Mouse (Mus musculus): ENCODE data around the gene Tgm6. TPM values are rescaled to one million over a fixed set of nuclear protein-coding genes. Genes with fewer than 3 reads are reported as not detected.

The Tgm6 gene
- polyA plus RNA-seq (2014; fragmentation: Nextera tagmentation; extraction: Ambion mirVana): 0.30 and 0.57 TPM in 2 replicates

DNA sequence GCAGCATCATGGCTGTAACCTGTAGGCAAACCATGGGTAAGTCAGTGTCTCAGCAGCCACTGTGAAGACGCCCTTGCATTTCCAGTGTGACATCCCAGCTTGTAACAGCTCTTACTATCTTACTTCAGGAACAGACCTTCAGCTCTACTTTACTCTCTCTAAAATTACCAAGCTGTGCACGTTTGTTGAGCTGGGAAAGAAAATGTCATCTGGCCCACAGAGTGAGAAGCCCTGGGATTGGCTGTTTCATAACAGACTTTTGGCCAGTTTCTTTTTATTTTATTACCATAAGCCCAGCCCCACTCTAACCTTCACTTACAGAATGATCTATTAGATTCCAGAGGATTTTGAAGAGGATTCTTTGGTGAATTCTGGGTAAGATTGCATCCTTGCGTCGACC lies at the start of gene Tgm6:
Gene Tgm6 (plus strand): TSS at position 301 of the 400 bp plus-strand sequence.
- Histone ChIP-seq H3K9ac (replicated peaks; ENCODE audit: low read length) (no peak within 1 kb of the TSS), H3K27ac (replicated peaks; ENCODE audit: low read depth, low read length) (no peak within 1 kb of the TSS), H3K36me3 (ENCODE audit: control insufficient read depth, insufficient read depth, low read length) (no peaks in the 10 kb centered on the region), H3K9me3 (ENCODE audit: control insufficient read depth, low read length) (no peaks in the 10 kb centered on the region), H3K27me3 (ENCODE audit: control insufficient read depth, insufficient read depth, low read length) (no peaks in the 10 kb centered on the region), H3K4me2 (ENCODE audit: low read length) (no peak within 1 kb of the TSS), H3K4me1 (ENCODE audit: control insufficient read depth, insufficient read depth, low read length) (no peaks in the 10 kb centered on the region), H3K4me3 (replicated peaks; ENCODE audit: low read depth, low read length) (no peak within 1 kb of the TSS)
- no peak for ATAC-seq (ENCODE audit: low FRiP score, low TSS enrichment)
- DNase-seq: no peak
- WGBS: 76% methylated on average over 4 of the region's 4 CpGs

DNA sequence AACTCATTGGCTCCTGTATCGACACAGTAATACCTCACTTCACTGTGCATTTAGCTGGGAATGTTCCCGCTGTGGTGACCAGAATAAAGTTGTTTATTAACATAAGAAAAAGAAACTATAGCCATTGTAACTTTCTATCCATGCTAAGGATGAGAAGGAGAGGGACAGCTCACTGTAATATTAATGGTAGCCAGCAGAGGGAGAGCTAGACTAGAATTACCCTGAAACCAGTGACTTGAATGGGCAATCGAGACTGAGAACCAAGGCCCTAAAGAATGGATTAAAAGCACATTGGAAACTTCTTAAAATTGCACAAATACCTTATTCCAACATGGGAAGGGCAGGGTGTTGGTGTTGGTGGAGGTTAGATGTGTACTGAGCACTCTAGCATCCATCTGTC lies 44.0 kb upstream of the Tgm6 start:
- WGBS: 25% methylated on average over 3 of the region's 3 CpGs

DNA sequence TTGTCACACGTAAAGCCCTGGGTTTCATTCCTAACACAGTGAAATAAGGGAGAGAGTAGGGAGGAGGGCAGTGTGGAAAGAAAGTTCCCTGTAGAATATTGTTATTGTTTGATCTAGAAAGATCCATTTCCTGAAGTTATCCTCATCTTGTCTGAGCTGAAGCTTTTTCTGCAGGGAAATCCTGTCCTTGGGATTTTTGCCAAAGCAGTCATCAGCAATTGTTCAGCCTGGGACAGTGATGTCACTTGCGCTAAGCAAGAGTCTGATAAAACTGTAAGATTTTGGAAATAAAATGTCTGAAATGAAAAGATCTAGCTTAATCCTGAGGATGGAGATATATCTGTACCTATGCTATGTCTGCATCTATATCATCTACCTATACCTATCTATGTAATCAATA lies 41.8 kb upstream of the Tgm6 start:
- Histone ChIP-seq H3K36me3 (ENCODE audit: control insufficient read depth, insufficient read depth, low read length) (no peaks in the 10 kb centered on the region), H3K27ac (replicated peaks; ENCODE audit: low read depth, low read length) (no peak overlapping the region), H3K4me2 (ENCODE audit: low read length) (no peak overlapping the region), H3K9me3 (ENCODE audit: control insufficient read depth, low read length) (no peaks in the 10 kb centered on the region), H3K27me3 (ENCODE audit: control insufficient read depth, insufficient read depth, low read length) (no peaks in the 10 kb centered on the region), H3K4me1 (ENCODE audit: control insufficient read depth, insufficient read depth, low read length) (no peaks in the 10 kb centered on the region), H3K4me3 (replicated peaks; ENCODE audit: low read depth, low read length) (no peak overlapping the region), H3K9ac (replicated peaks; ENCODE audit: low read length) (no peak overlapping the region)
- no peak for ATAC-seq (ENCODE audit: low FRiP score, low TSS enrichment)
- no peak for DNase-seq
- 92% methylated on average over 2 of the region's 2 CpGs for WGBS

More for the DNA sequence above, 44.0 kb upstream of the Tgm6 start:
- Histone ChIP-seq H3K4me2 (ENCODE audit: low read length) (no peak overlapping the region), H3K27me3 (ENCODE audit: control insufficient read depth, insufficient read depth, low read length) (no peaks in the 10 kb centered on the region), H3K4me1 (ENCODE audit: control insufficient read depth, insufficient read depth, low read length) (no peaks in the 10 kb centered on the region), H3K4me3 (replicated peaks; ENCODE audit: low read depth, low read length) (no peak overlapping the region), H3K9me3 (ENCODE audit: control insufficient read depth, low read length) (no peaks in the 10 kb centered on the region), H3K9ac (replicated peaks; ENCODE audit: low read length) (no peak overlapping the region), H3K27ac (replicated peaks; ENCODE audit: low read depth, low read length) (no peak overlapping the region), H3K36me3 (ENCODE audit: control insufficient read depth, insufficient read depth, low read length) (no peaks in the 10 kb centered on the region)
- peak; percentile 80 for DNase-seq
- no peak for ATAC-seq (ENCODE audit: low FRiP score, low TSS enrichment)

DNA sequence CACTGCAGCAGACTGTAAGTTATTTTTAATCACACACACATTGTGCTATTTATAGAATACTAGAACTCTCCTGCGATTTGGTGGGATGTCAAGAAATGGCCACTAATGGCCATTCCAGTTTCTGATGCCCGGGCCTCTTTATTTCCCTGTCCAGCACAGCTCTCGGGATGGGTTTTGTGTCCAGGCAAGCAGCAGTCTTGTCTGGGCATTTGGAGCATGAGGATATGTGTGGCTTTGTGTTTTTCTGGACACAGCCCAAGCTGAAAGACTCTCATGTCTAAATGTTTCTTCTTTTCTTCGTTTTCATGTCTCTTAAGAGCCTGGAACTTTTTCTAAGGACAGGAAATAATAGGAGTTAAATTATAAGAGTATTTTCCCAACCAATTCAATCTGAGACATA lies 588 bp downstream of the Tgm6 start:
- DNase-seq (peak; percentile 17), ATAC-seq (ENCODE audit: low FRiP score, low TSS enrichment) (no peak)
- H3K36me3 ChIP-seq (ENCODE audit: control insufficient read depth, insufficient read depth, low read length): no peaks in the 10 kb centered on the region
- H3K4me2 ChIP-seq (ENCODE audit: low read length): no peak overlapping the region
- no peaks in the 10 kb centered on the region for H3K27me3 ChIP-seq (ENCODE audit: control insufficient read depth, insufficient read depth, low read length)
- no peak overlapping the region for H3K27ac ChIP-seq (replicated peaks; ENCODE audit: low read depth, low read length)
- H3K4me3 ChIP-seq (replicated peaks; ENCODE audit: low read depth, low read length): no peak overlapping the region
- H3K9ac ChIP-seq (replicated peaks; ENCODE audit: low read length): no peak overlapping the region
- 69% methylated on average over 4 of the region's 4 CpGs for WGBS
- H3K9me3 ChIP-seq (ENCODE audit: control insufficient read depth, low read length): no peaks in the 10 kb centered on the region
- no peaks in the 10 kb centered on the region for H3K4me1 ChIP-seq (ENCODE audit: control insufficient read depth, insufficient read depth, low read length)

DNA sequence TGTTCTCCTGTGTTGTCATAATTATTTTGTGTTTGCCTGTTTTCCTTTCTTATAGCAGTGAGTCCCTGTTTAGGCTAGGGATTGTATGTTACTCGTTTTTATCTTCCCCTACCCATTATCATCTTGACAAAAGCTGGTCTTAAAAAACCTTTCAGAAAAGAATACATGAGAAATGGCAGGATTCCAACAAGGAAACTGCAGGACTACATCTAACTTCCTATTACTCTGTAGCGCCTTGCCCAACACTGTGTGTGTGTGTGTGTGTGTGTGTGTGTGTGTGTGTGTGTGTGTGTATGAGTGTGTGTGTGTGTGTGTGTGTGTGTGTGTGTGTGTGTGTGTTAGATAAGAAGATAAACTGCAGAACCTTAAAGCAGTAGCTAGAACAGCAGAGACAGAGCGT lies 1.2 kb downstream of the Tgm6 start:
- no peaks in the 10 kb centered on the region for H3K36me3 ChIP-seq (ENCODE audit: control insufficient read depth, insufficient read depth, low read length)
- ATAC-seq (ENCODE audit: low FRiP score, low TSS enrichment): no peak
- no peaks in the 10 kb centered on the region for H3K9me3 ChIP-seq (ENCODE audit: control insufficient read depth, low read length)
- H3K4me2 ChIP-seq (ENCODE audit: low read length): no peak overlapping the region
- no peaks in the 10 kb centered on the region for H3K27me3 ChIP-seq (ENCODE audit: control insufficient read depth, insufficient read depth, low read length)
- no peak overlapping the region for H3K4me3 ChIP-seq (replicated peaks; ENCODE audit: low read depth, low read length)
- peak; percentile 44 for DNase-seq
- no peak overlapping the region for H3K27ac ChIP-seq (replicated peaks; ENCODE audit: low read depth, low read length)
- no peaks in the 10 kb centered on the region for H3K4me1 ChIP-seq (ENCODE audit: control insufficient read depth, insufficient read depth, low read length)
- WGBS: 29% methylated on average over 3 of the region's 3 CpGs
- H3K9ac ChIP-seq (replicated peaks; ENCODE audit: low read length): no peak overlapping the region

DNA sequence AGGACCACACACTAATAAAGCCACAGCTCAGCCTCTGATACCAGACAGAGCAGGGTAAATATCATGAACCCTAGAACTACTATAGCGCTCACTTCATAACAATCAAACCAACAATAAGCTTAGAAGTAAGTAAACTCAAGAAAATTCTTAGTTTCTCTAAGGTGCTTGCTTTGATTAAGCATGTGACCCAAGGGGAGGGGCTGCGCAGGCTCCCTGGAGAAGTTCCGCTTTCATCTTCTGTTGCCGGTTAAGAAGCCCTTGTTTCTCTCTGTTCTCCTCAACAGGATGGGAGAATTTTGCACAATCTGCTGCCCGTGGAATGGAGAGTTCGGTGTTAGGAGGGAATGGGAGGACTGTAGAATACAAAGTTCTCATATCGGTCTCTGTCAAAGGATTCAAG lies 6.4 kb downstream of the Tgm6 start:
- H3K27me3 ChIP-seq (ENCODE audit: control insufficient read depth, insufficient read depth, low read length): no peaks in the 10 kb centered on the region
- H3K36me3 ChIP-seq (ENCODE audit: control insufficient read depth, insufficient read depth, low read length): no peaks in the 10 kb centered on the region
- ATAC-seq (ENCODE audit: low FRiP score, low TSS enrichment) (no peak), DNase-seq (no peak)
- no peak overlapping the region for H3K9ac ChIP-seq (replicated peaks; ENCODE audit: low read length)
- H3K27ac ChIP-seq (replicated peaks; ENCODE audit: low read depth, low read length): no peak overlapping the region
- H3K9me3 ChIP-seq (ENCODE audit: control insufficient read depth, low read length): no peaks in the 10 kb centered on the region
- no peaks in the 10 kb centered on the region for H3K4me1 ChIP-seq (ENCODE audit: control insufficient read depth, insufficient read depth, low read length)
- WGBS: 67% methylated on average over 7 of the region's 7 CpGs
- H3K4me3 ChIP-seq (replicated peaks; ENCODE audit: low read depth, low read length): no peak overlapping the region
- no peak overlapping the region for H3K4me2 ChIP-seq (ENCODE audit: low read length)

DNA sequence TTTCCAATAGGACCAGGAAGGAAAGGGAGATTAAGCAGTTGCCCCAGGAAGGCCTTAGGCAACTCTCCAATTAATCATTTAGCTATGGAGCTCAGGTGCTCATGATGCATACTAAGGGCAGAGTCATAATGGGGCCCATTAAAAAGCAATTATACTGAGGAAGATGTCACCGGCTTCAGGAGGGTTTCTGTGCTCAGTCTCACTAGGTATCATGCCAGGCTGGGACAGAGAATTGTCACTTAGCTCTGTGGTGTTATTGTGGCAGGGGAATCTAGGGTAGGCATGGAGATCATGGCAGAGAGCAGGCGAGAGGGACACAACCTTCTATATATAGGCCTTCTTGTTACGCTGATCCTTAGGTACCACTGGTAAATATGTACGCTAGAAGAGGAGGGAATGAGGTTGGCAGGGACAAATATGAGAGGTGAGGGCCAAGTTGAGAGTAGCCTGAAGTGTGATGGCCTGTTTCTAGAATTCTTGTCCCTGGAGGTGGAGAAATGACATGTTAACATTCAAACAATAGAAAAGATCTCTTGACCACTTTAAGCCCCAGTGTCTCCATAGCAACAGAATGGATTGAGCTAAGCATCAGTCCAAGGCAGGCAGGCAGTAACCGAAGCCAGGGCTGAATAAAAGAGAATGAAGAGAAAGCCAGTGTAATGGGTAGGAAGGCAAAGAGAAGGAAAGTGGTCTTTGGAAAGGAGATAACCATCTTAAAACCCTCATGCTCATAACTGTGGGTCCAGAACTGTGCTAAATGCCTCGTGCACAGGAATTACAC lies 13.3 kb downstream of the Tgm6 start:
- H3K27ac ChIP-seq (replicated peaks; ENCODE audit: low read depth, low read length): peak overlapping the region; percentile 70
- ATAC-seq (ENCODE audit: low FRiP score, low TSS enrichment) (no peak), DNase-seq (peak; percentile 71)
- H3K36me3 ChIP-seq (ENCODE audit: control insufficient read depth, insufficient read depth, low read length): no peaks in the 10 kb centered on the region
- no peaks in the 10 kb centered on the region for H3K9me3 ChIP-seq (ENCODE audit: control insufficient read depth, low read length)
- no peak overlapping the region for H3K9ac ChIP-seq (replicated peaks; ENCODE audit: low read length)
- H3K27me3 ChIP-seq (ENCODE audit: control insufficient read depth, insufficient read depth, low read length): no peaks in the 10 kb centered on the region
- 42% methylated on average over 6 of the region's 6 CpGs for WGBS
- H3K4me1 ChIP-seq (ENCODE audit: control insufficient read depth, insufficient read depth, low read length): peaks cover 10% of the 10 kb centered on the region
- H3K4me2 ChIP-seq (ENCODE audit: low read length): no peak overlapping the region
- no peak overlapping the region for H3K4me3 ChIP-seq (replicated peaks; ENCODE audit: low read depth, low read length)

DNA sequence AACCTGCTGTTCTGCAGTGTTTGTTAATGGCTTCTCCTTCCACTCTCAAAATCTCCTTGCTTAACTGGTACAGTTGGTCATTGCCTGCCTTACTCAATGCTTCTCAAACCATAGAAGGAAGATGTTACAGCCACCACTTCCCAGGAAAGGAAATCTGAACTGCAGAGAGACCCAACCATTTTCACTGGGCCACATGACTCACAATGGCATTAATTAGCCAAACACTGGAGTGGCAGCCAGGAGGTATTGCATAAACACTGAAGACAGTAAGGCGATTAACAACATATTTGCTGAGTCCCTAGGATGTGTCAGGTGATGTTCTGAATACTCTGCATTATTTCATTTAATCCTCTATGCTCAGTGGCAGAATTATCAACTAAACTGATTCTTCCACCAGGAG lies 13.9 kb downstream of the Tgm6 start:
- H3K9ac ChIP-seq (replicated peaks; ENCODE audit: low read length): no peak overlapping the region
- H3K4me1 ChIP-seq (ENCODE audit: control insufficient read depth, insufficient read depth, low read length): peaks cover 10% of the 10 kb centered on the region
- ATAC-seq (ENCODE audit: low FRiP score, low TSS enrichment): no peak
- no peaks in the 10 kb centered on the region for H3K9me3 ChIP-seq (ENCODE audit: control insufficient read depth, low read length)
- H3K36me3 ChIP-seq (ENCODE audit: control insufficient read depth, insufficient read depth, low read length): no peaks in the 10 kb centered on the region
- no peak overlapping the region for H3K4me3 ChIP-seq (replicated peaks; ENCODE audit: low read depth, low read length)
- no peaks in the 10 kb centered on the region for H3K27me3 ChIP-seq (ENCODE audit: control insufficient read depth, insufficient read depth, low read length)
- H3K27ac ChIP-seq (replicated peaks; ENCODE audit: low read depth, low read length): peak overlapping the region; percentile 70
- DNase-seq: peak; percentile 9
- WGBS: 53% methylated on average over 1 of the region's 1 CpGs
- no peak overlapping the region for H3K4me2 ChIP-seq (ENCODE audit: low read length)

DNA sequence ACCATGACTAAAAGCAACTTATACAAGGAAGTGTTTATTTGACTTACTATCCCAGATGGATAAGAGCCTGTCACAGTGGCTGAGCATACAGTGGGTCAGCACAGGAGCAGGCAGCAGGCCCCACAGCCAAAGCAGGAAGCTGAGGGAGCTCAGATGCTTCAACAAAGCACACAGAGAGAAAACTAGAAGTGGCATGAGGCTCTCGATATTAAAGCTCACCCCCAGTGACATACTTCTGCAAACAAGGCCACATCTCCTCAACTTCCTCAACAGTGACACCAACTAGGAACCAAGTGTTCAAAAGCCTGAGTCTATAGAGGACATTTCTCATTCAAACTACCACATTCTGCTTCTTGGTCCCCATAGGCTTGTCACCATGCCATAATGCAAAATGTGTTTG lies 17.5 kb downstream of the Tgm6 start:
- H3K36me3 ChIP-seq (ENCODE audit: control insufficient read depth, insufficient read depth, low read length): no peaks in the 10 kb centered on the region
- 70% methylated on average over 1 of the region's 1 CpGs for WGBS
- no peak overlapping the region for H3K27ac ChIP-seq (replicated peaks; ENCODE audit: low read depth, low read length)

More for the DNA sequence above, 17.5 kb downstream of the Tgm6 start:
- DNase-seq: no peak
- H3K27me3 ChIP-seq (ENCODE audit: control insufficient read depth, insufficient read depth, low read length): no peaks in the 10 kb centered on the region
- H3K4me1 ChIP-seq (ENCODE audit: control insufficient read depth, insufficient read depth, low read length): peaks cover 10% of the 10 kb centered on the region
- no peak for ATAC-seq (ENCODE audit: low FRiP score, low TSS enrichment)
- H3K9ac ChIP-seq (replicated peaks; ENCODE audit: low read length): no peak overlapping the region
- no peak overlapping the region for H3K4me2 ChIP-seq (ENCODE audit: low read length)
- no peaks in the 10 kb centered on the region for H3K9me3 ChIP-seq (ENCODE audit: control insufficient read depth, low read length)
- H3K4me3 ChIP-seq (replicated peaks; ENCODE audit: low read depth, low read length): no peak overlapping the region

Measured in midbrain, embryonic 14.5 days (tissue).